Mouse (Mus musculus) limb, embryonic 14.5 days (tissue): Measurements from ENCODE around the gene Bcdin3d. TPM values are rescaled to one million over a fixed set of nuclear protein-coding genes. Genes with fewer than 3 reads are reported as not detected.

ENCODE experiments used
- ATAC-seq: fragments of 200-750 bp; cut with Nextera tagmentation; 2 replicates; pipeline ENCODE4 v1.8.0; 2017; ENCODE audit warnings: low read depth, moderate number of reproducible peaks, moderate TSS enrichment; ENCODE audit not compliant: low FRiP score
- DNase-seq: peaks from one replicate; pipeline ENCODE4 v3.0.0-alpha.2; 2015; ENCODE audit warnings: low spot score
- H3K27ac ChIP-seq: fragments of 300-500 bp; sonication (generic); replicated peaks from 2 replicates; pipeline ENCODE4 v1.5.1; 2014; ENCODE audit warnings: low read depth, mild to moderate bottlenecking, low read length, moderate library complexity, mixed read lengths
- H3K27me3 ChIP-seq: fragments of 300-500 bp; sonication (generic); 2 replicates; pipeline ENCODE4 v1.6.1; 2014; ENCODE audit warnings: low read length, mixed read lengths; ENCODE audit not compliant: control insufficient read depth, insufficient read depth
- H3K36me3 ChIP-seq: fragments of 300-500 bp; sonication (generic); 2 replicates; pipeline ENCODE4 v1.6.1; 2014; ENCODE audit warnings: mild to moderate bottlenecking, low read length, moderate library complexity, mixed read lengths; ENCODE audit not compliant: control insufficient read depth, insufficient read depth
- H3K4me1 ChIP-seq: fragments of 300-500 bp; sonication (generic); 2 replicates; pipeline ENCODE4 v1.6.1; 2014; ENCODE audit warnings: antibody characterized with exemption, low read length, mixed read lengths; ENCODE audit not compliant: control insufficient read depth, insufficient read depth
- H3K4me2 ChIP-seq: fragments of 300-500 bp; sonication (generic); replicated peaks from 2 replicates; pipeline ENCODE4 v1.6.1; 2014; ENCODE audit warnings: low read depth, mild to moderate bottlenecking, low read length, moderate library complexity; ENCODE audit not compliant: severe bottlenecking
- H3K4me3 ChIP-seq: fragments of 300-500 bp; sonication (generic); replicated peaks from 2 replicates; pipeline ENCODE4 v1.5.1; 2014; ENCODE audit warnings: low read length
- H3K9ac ChIP-seq: fragments of 300-500 bp; sonication (generic); 2 replicates; pipeline ENCODE4 v1.6.1; 2014; ENCODE audit warnings: mild to moderate bottlenecking, low read depth, low read length, moderate library complexity; ENCODE audit not compliant: severe bottlenecking
- H3K9me3 ChIP-seq: fragments of 300-500 bp; sonication (generic); 2 replicates; pipeline ENCODE4 v1.6.1; 2016; ENCODE audit warnings: low read length; ENCODE audit not compliant: control insufficient read depth
- POLR2A ChIP-seq: fragments of 200-500 bp; IDR thresholded peaks from 2 replicates; pipeline ENCODE4 v1.8.0; 2012; ENCODE audit warnings: inconsistent platforms, mild to moderate bottlenecking, moderate library complexity, borderline replicate concordance; ENCODE audit not compliant: insufficient read depth, insufficient read length; ENCODE audit errors: extremely low read depth
- WGBS: fragments of 180-500 bp; shearing (Covaris S2); extraction: QIAGEN DNeasy Blood & Tissue Kit; methylation state at CpG from one replicate; pipeline ENCODE4 v1.1.7; 2014; 5-methylcytosine and 5-hydroxymethylcytosine counted together
- polyA plus RNA-seq, 2 experiments: library from polyadenylated mRNA; depleted of rRNA in 1 of 2; stranded (reverse) in 1 of 2; unstranded in 1 of 2; fragments of >200 nt; fragmentation: Nextera tagmentation in 1 of 2; extraction: Ambion mirVana in 1 of 2; gene quantifications; 2 replicates each; pipeline versions ENCODE4 v1.2.1 to v1.2.3; 2012 to 2014

The Bcdin3d gene
- polyA plus RNA-seq, 2 experiments: 9.2 to 13.6 TPM

DNA sequence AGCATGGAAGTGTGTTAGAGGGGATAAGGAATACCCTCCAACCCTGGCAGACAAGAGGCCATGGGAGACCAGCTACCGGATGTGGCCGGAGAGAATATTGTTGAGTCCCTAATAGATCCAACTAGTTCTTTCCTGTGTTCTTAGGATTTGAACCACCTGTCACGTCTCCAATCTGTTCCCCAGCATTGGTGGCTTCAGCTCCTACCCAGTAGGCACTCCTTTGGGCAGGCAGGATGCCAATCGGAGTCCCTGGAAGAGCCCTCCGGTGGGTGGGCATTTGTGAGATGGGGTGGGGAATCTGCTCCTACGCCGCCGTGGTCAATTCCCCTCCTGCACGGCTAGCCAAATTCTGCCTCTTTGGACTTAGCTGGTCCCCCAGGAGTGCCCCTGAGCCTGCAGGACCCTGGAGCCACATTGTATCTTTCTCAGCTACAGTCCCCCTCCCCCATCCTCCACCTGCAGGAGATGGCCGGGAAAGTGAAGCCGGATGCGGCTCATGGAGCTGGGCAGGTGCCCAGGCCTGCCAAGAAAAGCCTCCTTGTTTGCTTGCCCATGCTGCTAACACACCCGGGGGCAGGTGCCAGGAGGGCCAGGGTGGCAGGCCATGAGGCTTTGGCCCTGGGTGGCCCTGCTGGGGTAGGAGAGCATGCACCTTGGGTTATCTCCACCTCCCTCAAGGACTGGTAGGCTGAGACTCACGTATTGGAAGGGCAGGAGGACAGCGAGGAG, 37.4 kb upstream of the Bcdin3d start:
- Histone ChIP-seq H3K9ac (no peak overlapping the region), H3K4me1 (no peaks in the 10 kb centered on the region), H3K4me2 (no peak overlapping the region), H3K27ac (no peak overlapping the region), H3K4me3 (no peak overlapping the region), H3K9me3 (no peaks in the 10 kb centered on the region), H3K36me3 (no peaks in the 10 kb centered on the region), H3K27me3 (no peaks in the 10 kb centered on the region)
- DNase-seq (no peak), ATAC-seq (no peak)
- 81% methylated on average over 15 of the region's 15 CpGs for WGBS
- no peak for TF ChIP-seq POLR2A

DNA sequence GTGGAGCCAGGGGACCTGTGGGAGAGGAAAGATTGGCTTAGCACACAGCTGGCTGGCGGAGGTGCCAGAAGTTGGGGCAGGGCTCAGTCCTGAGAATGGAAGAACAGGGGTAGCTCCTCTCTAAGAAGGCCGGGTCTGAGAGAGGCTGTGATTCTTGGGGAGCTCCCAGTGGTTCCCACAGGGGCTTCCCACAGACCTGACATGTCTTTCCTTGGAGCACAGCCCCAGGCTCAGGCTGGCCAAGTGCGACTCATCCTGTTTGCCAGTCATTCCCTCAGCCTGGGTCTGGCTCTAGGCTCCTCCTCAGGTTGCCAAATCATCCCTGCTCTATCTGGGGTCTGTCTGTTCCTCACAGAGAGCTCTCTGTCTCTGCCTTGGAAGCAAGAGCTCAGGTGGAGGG, 36.1 kb upstream of the Bcdin3d start:
- Histone ChIP-seq H3K9me3 (no peaks in the 10 kb centered on the region), H3K36me3 (no peaks in the 10 kb centered on the region), H3K9ac (no peak overlapping the region), H3K4me2 (no peak overlapping the region), H3K4me1 (no peaks in the 10 kb centered on the region), H3K27me3 (no peaks in the 10 kb centered on the region), H3K4me3 (no peak overlapping the region), H3K27ac (no peak overlapping the region)
- WGBS: 82% methylated on average over 3 of the region's 3 CpGs
- DNase-seq (no peak), ATAC-seq (no peak)
- TF ChIP-seq POLR2A: no peak

DNA sequence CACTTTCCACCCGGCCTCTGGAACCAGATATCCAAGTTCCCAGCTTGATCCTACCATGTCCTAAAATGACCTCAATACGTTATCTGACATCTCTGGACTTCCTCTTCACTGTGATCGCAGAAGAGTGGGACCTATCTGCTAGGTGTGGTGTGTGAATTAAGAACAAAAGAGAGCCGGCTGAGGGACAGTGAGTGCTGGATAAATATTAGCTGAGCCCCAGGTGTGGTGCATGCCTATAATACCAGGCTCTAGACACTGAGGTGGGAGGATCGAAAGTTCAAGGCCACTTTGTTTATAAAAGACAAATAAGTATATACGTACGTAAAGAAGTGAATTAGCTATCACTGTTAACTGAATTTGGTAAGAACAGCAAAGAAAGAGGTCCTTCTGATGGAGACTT, 35.3 kb upstream of the Bcdin3d start:
- 86% methylated on average over 7 of the region's 7 CpGs for WGBS
- TF ChIP-seq POLR2A: no peak
- no peak for DNase-seq
- Histone ChIP-seq H3K27ac (no peak overlapping the region), H3K9ac (no peak overlapping the region), H3K4me3 (no peak overlapping the region), H3K9me3 (no peaks in the 10 kb centered on the region), H3K36me3 (no peaks in the 10 kb centered on the region), H3K27me3 (no peaks in the 10 kb centered on the region), H3K4me2 (no peak overlapping the region), H3K4me1 (no peaks in the 10 kb centered on the region)
- ATAC-seq: no peak

- DNase-seq (no peak), ATAC-seq (no peak)
- Histone ChIP-seq H3K27me3 (no peaks in the 10 kb centered on the region), H3K4me1 (peaks cover 22% of the 10 kb centered on the region), H3K36me3 (no peaks in the 10 kb centered on the region), H3K9ac (no peak overlapping the region), H3K4me3 (no peak overlapping the region), H3K4me2 (no peak overlapping the region), H3K27ac (no peak overlapping the region), H3K9me3 (no peaks in the 10 kb centered on the region)
- TF ChIP-seq POLR2A: no peak
- 80% methylated on average over 15 of the region's 15 CpGs for WGBS
Measured at GRCm38 (mm10) chr15:99505324-99506095, 31.0 kb upstream of the Bcdin3d start.

DNA sequence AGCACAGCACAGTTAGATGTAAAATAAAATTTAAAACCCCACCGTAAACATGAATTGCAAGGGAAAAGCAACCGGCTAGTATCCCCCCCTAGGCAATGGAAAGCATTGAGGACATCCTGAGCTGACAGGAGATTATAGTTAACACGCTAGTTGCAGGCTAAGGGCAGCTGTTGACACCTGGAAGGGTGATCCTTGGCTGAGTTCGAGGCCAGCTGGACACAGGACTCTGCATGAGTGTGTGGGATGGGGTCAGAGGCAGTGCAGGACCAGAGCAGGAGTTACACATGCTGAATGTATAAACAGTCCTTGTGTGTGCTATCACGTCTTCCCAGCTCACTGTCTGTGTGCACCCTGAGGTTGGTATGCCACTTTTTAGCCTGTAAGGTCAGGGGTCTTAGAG, 28.7 kb upstream of the Bcdin3d start:
- DNase-seq (no peak), ATAC-seq (no peak)
- no peaks in the 10 kb centered on the region for H3K9me3 ChIP-seq
- WGBS: 54% methylated on average over 5 of the region's 5 CpGs
- no peak overlapping the region for H3K4me2 ChIP-seq
- H3K4me3 ChIP-seq: no peak overlapping the region
- peaks cover 22% of the 10 kb centered on the region for H3K4me1 ChIP-seq
- no peaks in the 10 kb centered on the region for H3K36me3 ChIP-seq
- H3K9ac ChIP-seq: no peak overlapping the region
- H3K27me3 ChIP-seq: no peaks in the 10 kb centered on the region
- no peak for TF ChIP-seq POLR2A
- no peak overlapping the region for H3K27ac ChIP-seq
